Mouse (Mus musculus) liver, embryonic 14.5 days (tissue): ENCODE measurements around the gene Sephs1. TPM values are rescaled to one million over a fixed set of nuclear protein-coding genes. Genes with fewer than 3 reads are reported as not detected.
A peak's percentile ranks its signal among the peaks of the same experiment; 100 is the strongest.

Experiments used
- ATAC-seq: fragments of 200-750 bp; cut with Nextera tagmentation; 2 replicates; pipeline ENCODE4 v1.8.0; 2017; ENCODE audit warnings: moderate number of reproducible peaks, mild to moderate bottlenecking, moderate library complexity; ENCODE audit not compliant: insufficient read depth
- DNase-seq, 3 experiments: peaks; one replicate each; pipeline ENCODE4 v3.0.0-alpha.2; 2012 to 2013; ENCODE audit warnings: low read depth in 3 of 3, low spot score in 3 of 3
- H3K27ac ChIP-seq: fragments of 300-500 bp; sonication (generic); 2 replicates; pipeline ENCODE4 v1.5.1; 2014; ENCODE audit warnings: moderate library complexity, mild to moderate bottlenecking, control low read depth, inconsistent platforms
- H3K27me3 ChIP-seq: fragments of 300-500 bp; sonication (generic); 2 replicates; pipeline ENCODE4 v1.6.1; 2014; ENCODE audit warnings: mild to moderate bottlenecking, low read length, moderate library complexity; ENCODE audit not compliant: control insufficient read depth, insufficient read depth
- H3K36me3 ChIP-seq: fragments of 300-500 bp; sonication (generic); replicated peaks from 2 replicates; pipeline ENCODE4 v1.6.1; 2014; ENCODE audit warnings: low read depth; ENCODE audit not compliant: control insufficient read depth, insufficient read depth
- H3K4me1 ChIP-seq, 2 experiments: fragments of 200-500 bp in 1 of 2; fragments of 300-500 bp in 1 of 2; sonication (generic) in 1 of 2; replicated peaks; 2 replicates each; pipeline ENCODE4 v1.6.1; 2012 to 2014; ENCODE audit warnings: antibody characterized with exemption in 1 of 2, inconsistent platforms in 1 of 2, low read length in 1 of 2; ENCODE audit not compliant: control insufficient read depth in 2 of 2, insufficient read depth in 2 of 2
- H3K4me2 ChIP-seq: fragments of 300-500 bp; sonication (generic); 2 replicates; pipeline ENCODE4 v1.6.1; 2014; ENCODE audit warnings: low read depth, mild to moderate bottlenecking, control low read depth, moderate library complexity
- H3K4me3 ChIP-seq, 2 experiments: fragments of 200-500 bp in 1 of 2; fragments of 300-500 bp in 1 of 2; sonication (generic) in 1 of 2; 2 replicates each; pipeline ENCODE4 v1.5.1; 2012 to 2014; ENCODE audit warnings: low read depth in 2 of 2, low read length in 2 of 2, mild to moderate bottlenecking in 2 of 2, control low read depth in 1 of 2, inconsistent platforms in 1 of 2, moderate library complexity in 1 of 2; ENCODE audit not compliant: insufficient read depth in 1 of 2
- H3K9ac ChIP-seq: fragments of 300-500 bp; sonication (generic); replicated peaks from 2 replicates; pipeline ENCODE4 v1.6.1; 2014; ENCODE audit warnings: mild to moderate bottlenecking, control low read depth, moderate library complexity
- H3K9me3 ChIP-seq: fragments of 300-500 bp; sonication (generic); 2 replicates; pipeline ENCODE4 v1.6.1; 2016; ENCODE audit warnings: low read length, mixed read lengths; ENCODE audit not compliant: control insufficient read depth
- CTCF ChIP-seq: IDR thresholded peaks from 2 replicates; pipeline ENCODE4 v1.5.1; 2016; ENCODE audit warnings: antibody characterized with exemption, low read depth, control low read depth
- EP300 ChIP-seq: IDR thresholded peaks from 2 replicates; pipeline ENCODE4 v1.6.1; 2016; ENCODE audit warnings: antibody characterized with exemption, low read depth
- WGBS: fragments of 180-500 bp; shearing (Covaris S2); extraction: QIAGEN DNeasy Blood & Tissue Kit; methylation state at CpG from one replicate; pipeline ENCODE4 v1.1.7; 2014; ENCODE audit not compliant: insufficient replicate concordance; 5-methylcytosine and 5-hydroxymethylcytosine counted together
- polyA plus RNA-seq, 2 experiments: library from polyadenylated mRNA; depleted of rRNA in 1 of 2; stranded (reverse) in 1 of 2; unstranded in 1 of 2; fragments of >200 nt; fragmentation: Nextera tagmentation in 1 of 2; extraction: Ambion mirVana in 1 of 2; gene quantifications; 2 replicates each; pipeline versions ENCODE4 v1.2.1 to v1.2.3; 2012 to 2014

Sephs1 gene
- polyA plus RNA-seq, 2 experiments: 16.8 to 29.9 TPM

- H3K9ac ChIP-seq: no peak overlapping the region
- WGBS: 36% methylated on average over 7 of the region's 7 CpGs
Measured at GRCm38 (mm10) chr2:4864008-4864816, 17.2 kb upstream of the Sephs1 start.

GRCm38 (mm10) chr2:4864817-4865296 is 16.5 kb upstream of the Sephs1 start:
- Histone ChIP-seq H3K9ac (no peak overlapping the region), H3K4me2 (no peak overlapping the region), H3K4me3 (no peak overlapping the region), H3K27me3 (no peaks in the 10 kb centered on the region), H3K27ac (no peak overlapping the region), H3K9me3 (no peaks in the 10 kb centered on the region), H3K4me1 (no peaks in the 10 kb centered on the region), H3K36me3 (no peaks in the 10 kb centered on the region)
- TF ChIP-seq CTCF (no peak), EP300 (no peak)
- no peak for DNase-seq
- no peak for ATAC-seq
- WGBS: 38% methylated on average over 9 of the region's 9 CpGs

More at GRCm38 (mm10) chr2:4864008-4864816, 17.2 kb upstream of the Sephs1 start:
- Histone ChIP-seq H3K9me3 (no peaks in the 10 kb centered on the region), H3K27me3 (no peaks in the 10 kb centered on the region), H3K36me3 (no peaks in the 10 kb centered on the region), H3K4me1 (no peaks in the 10 kb centered on the region), H3K27ac (no peak overlapping the region), H3K4me2 (no peak overlapping the region), H3K4me3 (no peak overlapping the region)
- DNase-seq (peak; percentile 25 to 41 (median 37)), ATAC-seq (peak; percentile 26; the same call in 1 of the 2 replicates)
- TF ChIP-seq CTCF: peak; percentile 94
- TF ChIP-seq EP300: no peak

GRCm38 (mm10) chr2:4868028-4868725 is 13.2 kb upstream of the Sephs1 start:
- Histone ChIP-seq H3K4me2 (no peak overlapping the region), H3K4me1 (no peaks in the 10 kb centered on the region)

GRCm38 (mm10) chr2:4872740-4873139 is 8.6 kb upstream of the Sephs1 start:
- Histone ChIP-seq H3K36me3 (no peaks in the 10 kb centered on the region), H3K4me2 (no peak overlapping the region), H3K4me3 (no peak overlapping the region), H3K4me1 (no peaks in the 10 kb centered on the region), H3K9me3 (no peaks in the 10 kb centered on the region), H3K9ac (no peak overlapping the region), H3K27ac (no peak overlapping the region), H3K27me3 (no peaks in the 10 kb centered on the region)
- TF ChIP-seq CTCF (peak; percentile 20; the same call in 1 of the 2 replicates), EP300 (no peak)
- ATAC-seq: no peak
- no peak for DNase-seq
- WGBS: 33% methylated on average over 9 of the region's 9 CpGs

More at GRCm38 (mm10) chr2:4868028-4868725, 13.2 kb upstream of the Sephs1 start:
- no peaks in the 10 kb centered on the region for H3K27me3 ChIP-seq
- DNase-seq (no peak), ATAC-seq (no peak)
- H3K27ac ChIP-seq: no peak overlapping the region
- 54% methylated on average over 12 of the region's 12 CpGs for WGBS
- H3K4me3 ChIP-seq: no peak overlapping the region
- TF ChIP-seq EP300 (no peak), CTCF (no peak)
- no peaks in the 10 kb centered on the region for H3K9me3 ChIP-seq
- H3K36me3 ChIP-seq: no peaks in the 10 kb centered on the region
- no peak overlapping the region for H3K9ac ChIP-seq

GRCm38 (mm10) chr2:4873331-4873730 is 8.0 kb upstream of the Sephs1 start:
- ATAC-seq (no peak), DNase-seq (no peak)
- H3K4me3 ChIP-seq: no peak overlapping the region
- H3K9me3 ChIP-seq: no peaks in the 10 kb centered on the region
- no peak overlapping the region for H3K9ac ChIP-seq
- no peak overlapping the region for H3K27ac ChIP-seq
- no peak overlapping the region for H3K4me2 ChIP-seq
- no peaks in the 10 kb centered on the region for H3K27me3 ChIP-seq
- 55% methylated on average over 6 of the region's 6 CpGs for WGBS
- TF ChIP-seq CTCF (no peak), EP300 (no peak)
- no peaks in the 10 kb centered on the region for H3K36me3 ChIP-seq
- H3K4me1 ChIP-seq: no peaks in the 10 kb centered on the region
